8 mouse cellular contexts compared by ENCODE assay signal in genomic region chr11:102145471-102146001, GRCm38 (mm10). TPM values are rescaled to one million over a fixed set of nuclear protein-coding genes. Genes with fewer than 3 reads are reported as not detected.
DNase-seq lines count a peak whose midpoint lies in the region; ATAC-seq and TF ChIP-seq lines count a peak whose summit lies in the region.

Gene Nags (plus strand): TSS chr11:102145513.

- peak within 1 kb of the TSS; percentile 55 for H3K4me3 ChIP-seq in gastrocnemius, adult 2 months
- peak within 1 kb of the TSS; percentile 47 for H3K4me3 ChIP-seq in midbrain, embryonic 10.5 days

- peaks cover 78% of the 10 kb centered on the region for H3K27me3 ChIP-seq in midbrain, embryonic 10.5 days (ENCODE audit: low read depth, poor library complexity, severe bottlenecking)

- no peaks in the 10 kb centered on the region for H3K36me3 ChIP-seq in midbrain, embryonic 10.5 days

- intact Hi-C loops in gastrocnemius, adult 2 months (cut with DNase I), result no loop called here

- no peak for TF ChIP-seq CTCF in gastrocnemius, adult 2 months (IDR thresholded peaks at IDR 0.05)

- H3K4me1 ChIP-seq in midbrain, embryonic 10.5 days, result peaks cover 33% of the 10 kb centered on the region

- no peak for DNase-seq in gastrocnemius, adult 2 months
- no peak for DNase-seq in gastrocnemius, postnatal 25 days
- DNase-seq in Muller cell, postnatal 12 days (ENCODE audit: inconsistent ontology term), result peak; percentile 17
- peak; percentile 40 for DNase-seq in midbrain, embryonic 10.5 days (ENCODE audit: low spot score)
- no peak for DNase-seq in right cerebral cortex, postnatal 14 days
- no peak for DNase-seq in thymus, postnatal 14 days
- no peak for DNase-seq in urinary bladder, adult 2 months (ENCODE audit: low spot score)

- H3K9me3 ChIP-seq in midbrain, embryonic 10.5 days (replicated peaks), result no peaks in the 10 kb centered on the region

- H3K27ac ChIP-seq in gastrocnemius, adult 2 months, result no peak within 1 kb of the TSS
- H3K27ac ChIP-seq in midbrain, embryonic 10.5 days (replicated peaks), result no peak within 1 kb of the TSS

- 2% methylated on average over 43 of the region's 50 CpGs for WGBS in midbrain, embryonic 10.5 days

- ATAC-seq in granulocyte monocyte progenitor cell, adult 5-6 weeks (replicated peaks; ENCODE audit: poor library complexity, severe bottlenecking), result peak; percentile 65

RNA-seq across cellular contexts. Expression of gene Nags, which starts in this region (rescaled TPM):
- not detected for total RNA-seq in gastrocnemius, adult 2 months (2021)
- not detected for total RNA-seq in gastrocnemius, postnatal 25 days (2021)
- total RNA-seq in granulocyte monocyte progenitor cell, adult 5-6 weeks (2014; fragmentation: Nextera tagmentation), result not detected in 2 replicates
- 0.04 TPM in 1 of 2 replicates, not detected in the other for total RNA-seq in granulocyte monocyte progenitor cell, adult 5-6 weeks (2017)
- 0.10 TPM in 1 of 2 replicates, not detected in the other for polyA plus RNA-seq in midbrain, embryonic 10.5 days (2016; fragmentation: Nextera tagmentation; extraction: Ambion mirVana)
- 0.07 and 0.15 TPM in 2 replicates for polyA plus RNA-seq in urinary bladder, adult 2 months (2012; rRNA removed)

Comparison
In these comparisons a context has a peak if more than half of its experiments do, and no peak if none do; other contexts are left out.
1. Peak in ATAC-seq in granulocyte monocyte progenitor cell, adult 5-6 weeks; RNA of the gene not detected or under 1 TPM.
2. Peak in DNase-seq and H3K4me3 ChIP-seq in midbrain, embryonic 10.5 days; RNA of the gene not detected or under 1 TPM.